Mouse (Mus musculus): ENCODE data around the gene Msmp.

Msmp gene

DNA sequence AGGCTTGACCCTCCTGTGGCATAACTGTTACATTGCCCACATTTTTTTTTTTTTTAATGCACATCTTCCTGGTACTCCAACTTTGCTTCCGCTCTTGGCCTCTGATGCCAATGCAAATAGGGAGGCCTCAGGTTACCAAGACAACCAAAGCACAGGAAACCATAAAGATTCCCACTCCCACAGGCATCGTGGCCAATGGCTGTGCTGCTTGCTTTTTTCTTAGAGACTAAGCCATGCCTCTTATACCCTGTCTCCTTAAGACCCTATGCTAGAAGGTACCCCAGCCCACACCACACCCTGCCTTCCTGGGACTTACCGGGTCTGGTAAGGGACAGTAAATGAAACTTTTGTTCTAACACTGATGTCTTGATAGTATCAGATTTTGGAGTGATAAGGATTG, 9.2 kb upstream of the Msmp start:
- DNase-seq: no peak

- DNase-seq: no peak
Observed at GRCm38 (mm10) chr4:43591961-43592360, 7.7 kb upstream of the Msmp start.

DNA sequence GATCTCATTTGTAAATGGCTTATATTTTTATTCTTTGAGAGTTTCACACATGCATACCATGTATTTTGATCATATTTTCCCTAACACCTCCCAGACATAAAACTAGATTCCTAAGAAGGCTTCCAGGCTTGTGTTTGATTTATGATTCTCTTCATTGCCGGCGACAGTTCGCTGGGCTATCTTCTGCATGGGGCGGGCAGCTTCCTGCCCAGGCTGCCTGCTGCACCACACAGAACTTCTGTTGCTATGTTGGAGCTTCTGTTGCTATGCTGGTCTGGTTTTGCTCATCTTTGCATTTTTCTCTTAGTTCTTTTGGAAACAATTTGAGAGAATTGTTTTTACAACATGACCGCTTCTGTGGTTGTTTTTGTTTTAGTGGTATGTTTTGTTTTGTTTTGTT, 7.2 kb upstream of the Msmp start:
- DNase-seq: no peak

GRCm38 (mm10) chr4:43587681-43588080, 3.4 kb upstream of the Msmp start:
- no peak for DNase-seq

- DNase-seq: no peak
Observed at GRCm38 (mm10) chr4:43586411-43586810, 2.1 kb upstream of the Msmp start.

DNA sequence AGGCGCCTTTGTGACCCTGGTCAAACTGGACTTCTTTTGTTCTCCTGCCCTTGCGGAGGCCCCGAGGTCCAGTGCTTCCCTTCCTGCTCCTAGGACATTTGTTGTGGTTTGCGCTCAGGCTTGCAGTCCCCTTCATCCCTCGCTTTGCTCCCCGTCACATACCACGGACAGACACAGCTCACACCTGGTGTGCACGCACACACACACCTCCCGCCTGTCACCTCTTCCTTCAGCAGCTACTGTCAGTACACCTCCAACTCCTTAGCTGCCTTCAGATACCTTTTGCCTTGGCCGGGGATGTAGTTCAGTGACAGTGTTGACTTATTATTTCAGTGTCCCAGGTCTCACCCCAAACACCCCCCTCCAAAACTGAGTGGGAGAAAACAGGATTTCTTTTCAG, 1.4 kb upstream of the Msmp start:
- DNase-seq: no peak

DNA sequence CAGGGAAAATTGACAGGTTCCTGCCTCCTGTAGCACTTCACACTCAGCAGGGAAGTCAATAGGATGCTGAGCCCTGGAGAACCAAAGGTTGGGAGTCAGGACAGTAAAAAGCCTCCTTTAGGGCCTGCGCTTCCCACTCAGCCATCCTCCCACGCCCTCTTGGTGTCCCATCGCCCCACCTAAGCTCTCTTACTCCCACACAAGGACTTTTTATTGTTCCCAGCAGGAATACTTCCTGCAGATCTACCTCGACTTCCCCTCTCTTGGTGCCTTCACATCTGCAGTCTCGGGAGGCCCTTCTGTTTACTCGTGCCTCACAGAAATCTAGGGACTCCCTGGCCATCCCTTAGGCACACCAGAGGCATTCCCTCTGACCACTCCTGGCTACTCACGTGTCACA, 873 bp downstream of the Msmp start:
- DNase-seq: no peak

GRCm38 (mm10) chr4:43582241-43582640, 2.1 kb downstream of the Msmp start:
- DNase-seq: no peak

DNA sequence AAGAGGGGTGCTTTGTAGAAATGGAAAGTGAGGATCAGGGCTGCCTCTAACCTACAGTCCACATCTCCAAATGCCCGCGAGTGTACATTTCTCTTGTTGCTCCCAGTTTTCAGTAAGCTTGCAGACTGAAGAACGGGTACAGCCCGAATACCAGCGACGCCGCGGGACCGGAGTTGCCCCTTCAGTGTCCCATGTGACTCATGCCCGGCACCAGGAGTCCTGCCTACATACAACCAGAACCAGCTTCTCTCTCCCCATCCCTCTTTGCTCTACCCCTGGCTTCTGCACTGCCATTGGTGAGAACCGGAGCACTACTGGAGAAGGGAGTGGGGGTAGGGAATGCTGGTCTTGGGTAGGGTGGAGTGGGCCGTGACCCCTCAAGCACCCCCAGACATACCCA, 2.9 kb downstream of the Msmp start:
- no peak for DNase-seq

DNA sequence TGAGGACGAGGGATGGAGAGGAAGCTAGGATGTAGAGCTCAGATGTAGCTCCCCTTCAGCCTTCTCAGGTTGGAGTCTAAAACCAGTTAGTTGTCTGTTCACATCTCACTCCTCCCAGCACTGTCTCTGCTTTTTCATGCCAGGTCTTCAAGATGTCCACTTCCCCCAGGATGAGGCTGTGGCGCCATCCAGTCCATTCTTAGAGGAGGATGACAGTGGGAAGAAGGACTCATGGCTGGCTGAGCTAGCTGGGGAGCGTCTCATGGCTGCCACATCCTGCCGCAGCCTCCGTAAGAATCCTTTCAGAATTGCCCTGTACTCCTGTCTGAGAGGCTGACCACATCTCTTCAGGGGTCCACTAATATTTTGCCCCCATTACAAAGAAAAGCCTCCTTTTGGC, 3.6 kb downstream of the Msmp start:
- no peak for DNase-seq

DNA sequence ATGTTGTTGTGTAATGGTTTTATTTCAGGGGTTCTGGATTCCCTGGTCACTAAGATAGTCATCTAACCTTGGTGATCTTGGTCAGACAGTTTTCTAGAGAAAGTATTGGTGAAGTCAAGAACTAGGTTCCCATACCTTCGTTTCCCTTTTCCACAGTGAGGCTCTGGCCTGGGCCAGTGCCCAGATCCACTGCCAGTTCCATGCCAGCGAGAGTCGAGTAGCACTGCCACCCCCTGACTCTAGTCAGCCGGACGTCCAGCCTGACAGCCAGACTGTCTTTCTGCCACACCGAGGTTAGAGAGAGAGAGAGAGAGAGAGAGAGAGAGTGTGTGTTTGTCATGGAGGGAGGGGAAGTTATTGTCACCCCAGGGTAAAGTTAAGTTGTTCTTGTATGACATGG, 4.6 kb downstream of the Msmp start:
- peak in 1 of 2 experiments; percentile 38 for DNase-seq

GRCm38 (mm10) chr4:43579256-43579655, 5.0 kb downstream of the Msmp start:
- DNase-seq: no peak

GRCm38 (mm10) chr4:43578376-43579204, 5.7 kb downstream of the Msmp start, which contains the start of the genes Rgp1 and Gba2:
Rgp1 (plus strand) TSS chr4:43578715.
Gba2 (minus strand) TSS chr4:43578873.
- peak; percentile 86 to 90 for DNase-seq

- no peak for DNase-seq
Observed at GRCm38 (mm10) chr4:43577237-43577881, 6.9 kb downstream of the Msmp start.

DNA sequence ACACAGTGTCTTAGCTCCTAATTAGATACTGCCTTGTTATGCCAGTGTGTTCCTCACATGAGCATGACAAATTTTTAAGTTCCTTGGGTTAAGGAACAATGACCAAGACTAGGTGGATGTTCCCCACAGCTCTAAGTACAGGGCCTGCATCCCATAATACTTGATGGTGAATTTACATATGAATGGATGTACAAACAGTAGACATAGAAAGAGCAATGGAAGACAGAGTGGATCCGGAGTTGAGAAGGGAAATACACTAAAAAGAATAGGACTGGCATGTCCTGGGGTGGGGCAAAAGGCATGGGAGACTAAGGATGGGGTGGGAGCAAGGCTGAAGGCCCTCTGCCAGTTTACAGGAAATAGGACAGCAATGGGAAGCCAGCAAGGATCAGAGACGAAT, 8.9 kb downstream of the Msmp start:
- DNase-seq: no peak

- no peak for DNase-seq
Observed at GRCm38 (mm10) chr4:43573561-43573960, 10.7 kb downstream of the Msmp start.

DNA sequence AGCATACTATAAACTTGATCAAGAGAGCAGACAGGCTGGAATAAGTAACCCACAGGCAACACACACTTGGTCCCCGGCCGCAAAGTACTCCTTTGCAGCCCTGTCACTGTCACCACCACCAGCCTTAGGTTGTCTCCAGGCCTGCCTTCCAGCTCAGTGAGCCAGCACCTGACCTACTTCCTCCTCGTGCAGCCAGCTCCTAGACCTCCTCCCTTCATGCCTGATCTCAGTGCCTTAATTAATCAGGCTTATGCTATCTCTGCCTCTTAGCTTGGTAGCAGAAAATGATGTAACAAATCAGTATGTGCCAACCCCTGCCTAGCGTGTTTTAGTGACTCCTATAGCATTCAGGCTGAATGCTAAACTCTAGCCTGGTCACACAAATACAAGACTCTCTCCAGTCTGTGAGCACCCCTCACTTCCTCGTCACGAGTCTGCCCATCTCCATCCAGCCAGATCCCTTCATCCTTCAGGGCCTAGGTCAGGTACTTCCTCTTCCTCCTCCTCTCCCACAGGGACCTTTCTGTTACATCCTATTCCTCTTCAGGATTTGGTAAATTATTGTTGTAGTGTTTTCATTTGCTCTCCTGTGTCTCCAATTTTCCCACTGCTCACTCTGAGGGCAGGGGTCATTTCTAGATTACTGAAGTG, 12.8 kb downstream of the Msmp start:
- no peak for DNase-seq

- no peak for DNase-seq
Observed at GRCm38 (mm10) chr4:43567140-43567539, 17.2 kb downstream of the Msmp start.

DNA sequence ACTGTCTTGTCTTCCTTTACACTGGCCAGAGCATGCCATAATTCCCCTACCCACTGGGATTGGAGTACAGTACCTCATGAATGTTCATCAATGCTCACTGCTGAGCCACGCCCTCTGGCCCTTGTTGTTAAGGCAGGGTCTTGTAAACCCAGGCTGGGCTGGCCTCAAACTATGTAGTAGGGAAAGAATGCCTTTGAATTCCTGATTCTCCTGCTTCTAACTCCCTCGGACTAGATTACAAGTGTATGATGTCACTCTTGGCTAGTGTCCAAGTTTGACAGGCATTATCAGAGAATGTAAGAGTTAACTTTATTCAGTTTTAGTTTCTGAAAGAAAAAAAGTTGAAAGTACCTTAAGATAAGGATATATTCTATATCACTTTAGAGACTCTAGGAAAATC, 20.1 kb downstream of the Msmp start:
- DNase-seq: no peak

GRCm38 (mm10) chr4:43563601-43563875, 20.8 kb downstream of the Msmp start:
- no peak for DNase-seq

DNA sequence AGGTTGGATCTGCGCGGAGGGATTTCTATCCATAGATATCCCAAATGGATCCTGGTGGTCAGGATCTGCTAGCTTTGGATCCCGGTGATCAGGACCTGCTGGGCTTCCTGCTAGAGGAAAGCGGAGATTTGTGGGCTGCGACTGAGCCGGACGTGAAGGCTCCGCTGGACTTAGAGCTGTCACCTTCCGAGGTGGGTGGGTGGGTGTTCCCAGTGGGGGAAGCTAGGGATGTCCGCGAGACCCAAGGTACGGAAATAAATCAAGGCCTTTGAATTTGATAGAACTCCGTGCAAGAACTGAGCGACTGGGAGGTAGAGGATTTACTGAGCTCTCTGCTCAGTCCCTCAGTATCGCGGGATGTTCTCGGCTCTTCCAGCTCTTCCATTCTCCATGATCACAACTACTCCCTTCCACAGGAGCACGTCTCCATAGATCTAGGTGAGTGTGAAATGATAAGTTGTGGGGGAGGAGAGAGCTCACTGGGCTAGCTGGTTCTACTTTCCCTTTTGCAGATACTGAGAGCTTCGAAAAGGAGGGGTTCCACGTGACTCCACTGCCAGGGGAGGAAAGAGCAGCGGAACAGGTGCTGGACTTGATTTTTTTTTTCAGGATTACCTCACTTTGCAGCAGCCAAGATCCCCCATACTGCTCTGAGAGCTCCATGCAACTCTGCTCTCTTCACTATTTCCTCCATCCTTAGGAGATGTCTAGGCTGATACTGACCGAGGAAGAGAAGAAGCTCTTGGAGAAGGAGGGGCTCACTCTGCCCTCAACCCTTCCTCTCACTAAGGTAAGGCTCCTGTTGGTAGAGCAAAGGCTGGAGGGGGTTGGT, 21.3 kb downstream of the Msmp start:
- no peak for DNase-seq

GRCm38 (mm10) chr4:43561997-43562768, 22.1 kb downstream of the Msmp start, which contains the start of the genes Creb3 and Tln1:
Creb3 (plus strand) TSS chr4:43562332.
Tln1 (minus strand) TSS chr4:43562691.
- DNase-seq: peak; percentile 93 to 95
